Mouse (Mus musculus) layer of hippocampus, postnatal 25 days (tissue): ENCODE data around the gene Atp5l. TPM values are rescaled to one million over a fixed set of nuclear protein-coding genes. Genes with fewer than 3 reads are reported as not detected.

ENCODE experiments used
- DNase-seq, 2 experiments: peaks; one replicate each; pipeline ENCODE4 v3.0.0; 2022; ENCODE audit warnings: mixed read lengths in 2 of 2, low spot score in 1 of 2; ENCODE audit errors: extremely low spot score in 1 of 2
- total RNA-seq, 2 experiments: library from RNA; stranded (reverse); gene quantifications; 2 replicates each; pipeline ENCODE4 v1.2.3; 2021

Atp5l gene
- total RNA-seq, 2 experiments from 2014 or later, result 300 to 376 TPM

GRCm38 (mm10) chr9:44866501-44867240 lies 53.9 kb downstream of the Atp5l start:
- DNase-seq, result no peak

Other genes starting within 250 kb of the Atp5l start
- gene Treh, start 247.5 kb downstream of the Atp5l start, total RNA-seq, result not detected
- gene Phldb1, start 185.5 kb downstream of the Atp5l start, total RNA-seq, result 100 to 1,000 TPM in 1 of 2 experiments, 10 to 100 TPM in 1; 88.6 to 106 TPM
- 100 to 1,000 TPM in 1 of 2 experiments, 10 to 100 TPM in 1; 97.3 to 102 TPM for gene Arcn1, start 152.9 kb downstream of the Atp5l start, total RNA-seq
- gene Ift46, start 152.8 kb downstream of the Atp5l start, total RNA-seq, result 10 to 100 TPM; 75.1 to 75.8 TPM
- gene Tmem25, start 121.4 kb downstream of the Atp5l start, total RNA-seq, result 10 to 100 TPM; 44.3 to 55.8 TPM
- 1 to 10 TPM; 1.2 to 1.3 TPM for gene Ttc36, start 117.7 kb downstream of the Atp5l start, total RNA-seq
- gene Kmt2a, start 39.4 kb downstream of the Atp5l start, total RNA-seq, result 10 to 100 TPM; 46.7 to 64.4 TPM
- gene Ube4a, start 44.9 kb upstream of the Atp5l start, total RNA-seq, result 10 to 100 TPM; 76.0 to 81.7 TPM
- not detected for gene Cd3g, start 59.7 kb upstream of the Atp5l start, total RNA-seq
- gene Cd3d, start 61.0 kb upstream of the Atp5l start, total RNA-seq, result not detected
- gene Cd3e, start 88.9 kb upstream of the Atp5l start, total RNA-seq, result not detected
- under 1 TPM; 0.75 to 0.79 TPM for gene Mpzl2, start 119.1 kb upstream of the Atp5l start, total RNA-seq
- gene Mpzl3, start 134.4 kb upstream of the Atp5l start, total RNA-seq, result 1 to 10 TPM; 4.3 to 5.3 TPM
- under 1 TPM in 1 of 2 experiments, not detected in 1; 0.32 TPM for gene Jaml, start 158.4 kb upstream of the Atp5l start, total RNA-seq
- 100 to 1,000 TPM; 243 to 261 TPM for gene Scn2b, start 197.0 kb upstream of the Atp5l start, total RNA-seq
- 10 to 100 TPM; 11.0 to 12.3 TPM for gene Scn4b, start 217.7 kb upstream of the Atp5l start, total RNA-seq